Mouse (Mus musculus): ENCODE results near the gene Pcf11. TPM values are rescaled to one million over a fixed set of nuclear protein-coding genes. Genes with fewer than 3 reads are reported as not detected.
A peak's percentile ranks its signal among the peaks of the same experiment; 100 is the strongest.

The Pcf11 gene
- polyA plus RNA-seq (2017; shearing (Covaris generic)): 10 to 100 TPM; 27.2 to 49.8 (median 36.4) TPM

- peak; percentile 89 for ATAC-seq
Observed at GRCm38 (mm10) chr7:92669507-92670471, at the start of gene Pcf11. Pcf11 (minus strand) TSS chr7:92669934.

GRCm38 (mm10) chr7:92715055-92715454 lies 45.3 kb upstream of the Pcf11 start:
- ATAC-seq: no peak

- peak; percentile 68 for ATAC-seq
Observed at GRCm38 (mm10) chr7:92711593-92711992, 41.9 kb upstream of the Pcf11 start.

- ATAC-seq: no peak
Observed at GRCm38 (mm10) chr7:92709573-92709972, 39.8 kb upstream of the Pcf11 start.

- ATAC-seq: no peak
Observed at GRCm38 (mm10) chr7:92706711-92707110, 37.0 kb upstream of the Pcf11 start.

- ATAC-seq: no peak
Observed at GRCm38 (mm10) chr7:92705534-92705933, 35.8 kb upstream of the Pcf11 start.

- ATAC-seq: no peak
Observed at GRCm38 (mm10) chr7:92703661-92704060, 33.9 kb upstream of the Pcf11 start.

- ATAC-seq: no peak
Observed at GRCm38 (mm10) chr7:92698770-92699169, 29.0 kb upstream of the Pcf11 start.

GRCm38 (mm10) chr7:92696395-92696794 lies 26.7 kb upstream of the Pcf11 start:
- no peak for ATAC-seq

GRCm38 (mm10) chr7:92689101-92689500 lies 19.4 kb upstream of the Pcf11 start:
- no peak for ATAC-seq

GRCm38 (mm10) chr7:92688299-92688669 lies 18.6 kb upstream of the Pcf11 start:
- no peak for ATAC-seq

- ATAC-seq: no peak
Observed at GRCm38 (mm10) chr7:92687556-92688298, 18.0 kb upstream of the Pcf11 start.

- no peak for ATAC-seq
Observed at GRCm38 (mm10) chr7:92677346-92677745, 7.6 kb upstream of the Pcf11 start.

- no peak for ATAC-seq
Observed at GRCm38 (mm10) chr7:92675131-92675530, 5.4 kb upstream of the Pcf11 start.

- peak; percentile 31 for ATAC-seq
Observed at GRCm38 (mm10) chr7:92668791-92669506, 785 bp downstream of the Pcf11 start.

GRCm38 (mm10) chr7:92666274-92666820 lies 3.4 kb downstream of the Pcf11 start:
- ATAC-seq: no peak

- ATAC-seq: no peak
Observed at GRCm38 (mm10) chr7:92658050-92658449, 11.7 kb downstream of the Pcf11 start.

- no peak for ATAC-seq
Observed at GRCm38 (mm10) chr7:92656386-92656785, 13.3 kb downstream of the Pcf11 start.

GRCm38 (mm10) chr7:92653329-92653728 lies 16.4 kb downstream of the Pcf11 start:
- no peak for ATAC-seq

- no peak for ATAC-seq
Observed at GRCm38 (mm10) chr7:92647790-92648189, 21.9 kb downstream of the Pcf11 start.

- ATAC-seq: no peak
Observed at GRCm38 (mm10) chr7:92642358-92642757, 27.4 kb downstream of the Pcf11 start.

- ATAC-seq: no peak
Observed at GRCm38 (mm10) chr7:92638050-92638449, 31.7 kb downstream of the Pcf11 start.
